Comparison of ENCODE assay signal across 8 mouse cellular contexts in genomic region chr7:16405073-16405455, GRCm38 (mm10). TPM values are rescaled to one million over a fixed set of nuclear protein-coding genes. Genes with fewer than 3 reads are reported as not detected.
DNase-seq lines count a peak whose midpoint lies in the region; ATAC-seq and TF ChIP-seq lines count a peak whose summit lies in the region.

No protein-coding gene starts in this region.

- TF ChIP-seq POLR2A in limb, embryonic 14.5 days (IDR thresholded peaks at IDR 0.05; ENCODE audit: borderline replicate concordance, extremely low read depth, insufficient read depth, insufficient read length), result no peak

- peak overlapping the region; percentile 29 for H3K4me2 ChIP-seq in forebrain, embryonic 15.5 days (replicated peaks)
- H3K4me2 ChIP-seq in limb, embryonic 14.5 days (replicated peaks; ENCODE audit: low read depth, low read length, severe bottlenecking), result peak overlapping the region; percentile 31
- H3K4me2 ChIP-seq in midbrain, embryonic 14.5 days (ENCODE audit: low read length), result peak overlapping the region; percentile 26

- H3K4me1 ChIP-seq in forebrain, embryonic 15.5 days, result peaks cover 32% of the 10 kb centered on the region
- peaks cover 30% of the 10 kb centered on the region for H3K4me1 ChIP-seq in limb, embryonic 14.5 days (ENCODE audit: control insufficient read depth, insufficient read depth, low read length)
- peaks cover 31% of the 10 kb centered on the region for H3K4me1 ChIP-seq in midbrain, embryonic 14.5 days (ENCODE audit: control insufficient read depth, insufficient read depth, low read length)

- H3K9ac ChIP-seq in forebrain, embryonic 15.5 days (replicated peaks), result peak overlapping the region; percentile 16; the same call in 1 of the 2 replicates
- peak overlapping the region; percentile 29; the same call in 1 of the 2 replicates for H3K9ac ChIP-seq in limb, embryonic 14.5 days (ENCODE audit: low read depth, low read length, severe bottlenecking)
- peak overlapping the region; percentile 28; the same call in 1 of the 2 replicates for H3K9ac ChIP-seq in midbrain, embryonic 14.5 days (replicated peaks; ENCODE audit: low read length)

- no peaks in the 10 kb centered on the region for H3K27me3 ChIP-seq in forebrain, embryonic 15.5 days
- H3K27me3 ChIP-seq in limb, embryonic 14.5 days (ENCODE audit: control insufficient read depth, insufficient read depth, low read length), result no peaks in the 10 kb centered on the region
- no peaks in the 10 kb centered on the region for H3K27me3 ChIP-seq in midbrain, embryonic 14.5 days (ENCODE audit: control insufficient read depth, insufficient read depth, low read length)

- H3K36me3 ChIP-seq in forebrain, embryonic 15.5 days, result no peaks in the 10 kb centered on the region
- H3K36me3 ChIP-seq in limb, embryonic 14.5 days (ENCODE audit: control insufficient read depth, insufficient read depth, low read length), result no peaks in the 10 kb centered on the region
- H3K36me3 ChIP-seq in midbrain, embryonic 14.5 days (ENCODE audit: control insufficient read depth, insufficient read depth, low read length), result no peaks in the 10 kb centered on the region

- H3K9me3 ChIP-seq in forebrain, embryonic 15.5 days, result no peaks in the 10 kb centered on the region
- H3K9me3 ChIP-seq in limb, embryonic 14.5 days (ENCODE audit: control insufficient read depth, low read length), result no peaks in the 10 kb centered on the region
- no peaks in the 10 kb centered on the region for H3K9me3 ChIP-seq in midbrain, embryonic 14.5 days (ENCODE audit: control insufficient read depth, low read length)

- no peak for ATAC-seq in forebrain, embryonic 15.5 days (replicated peaks)
- ATAC-seq in hematopoietic stem cell, adult 5-6 weeks (replicated peaks in 1 of 2; ENCODE audit: insufficient read depth in 1 of 2, low FRiP score in 2 of 2, low TSS enrichment in 1 of 2, low read depth in 1 of 2, poor library complexity in 2 of 2, severe bottlenecking in 2 of 2), result peak; percentile 10 to 12; a peak in 2 of 4 replicates
- no peak for ATAC-seq in limb, embryonic 14.5 days (ENCODE audit: low FRiP score, low read depth)
- ATAC-seq in midbrain, embryonic 14.5 days (ENCODE audit: low FRiP score, low TSS enrichment), result no peak

- DNase-seq in 416B (ENCODE audit: low read depth), result peak; percentile 84
- DNase-seq in adrenal gland, adult 8-10 months, result peak; percentile 59
- peak; percentile 81 for DNase-seq in limb, embryonic 14.5 days (ENCODE audit: low spot score)
- no peak for DNase-seq in midbrain, embryonic 14.5 days
- DNase-seq in thymus, postnatal 0 days (ENCODE audit: low spot score), result peak; percentile 60
- DNase-seq in layer of hippocampus, postnatal 10 days (ENCODE audit: low spot score in 2 of 2), result no peak

- WGBS in forebrain, embryonic 15.5 days, result 74% methylated on average over 2 of the region's 2 CpGs
- 46% methylated on average over 2 of the region's 2 CpGs for WGBS in limb, embryonic 14.5 days
- WGBS in midbrain, embryonic 14.5 days, result 77% methylated on average over 2 of the region's 2 CpGs

- H3K27ac ChIP-seq in forebrain, embryonic 15.5 days (replicated peaks), result peak overlapping the region; percentile 46
- peak overlapping the region; percentile 81 for H3K27ac ChIP-seq in limb, embryonic 14.5 days (replicated peaks; ENCODE audit: low read depth, low read length)
- H3K27ac ChIP-seq in midbrain, embryonic 14.5 days (replicated peaks; ENCODE audit: low read depth, low read length), result peak overlapping the region; percentile 27; the same call in 1 of the 2 replicates

- no peak overlapping the region; the same call in 1 of the 2 replicates for H3K4me3 ChIP-seq in forebrain, embryonic 15.5 days
- H3K4me3 ChIP-seq in limb, embryonic 14.5 days (replicated peaks; ENCODE audit: low read length), result no peak overlapping the region; the same call in 1 of the 2 replicates
- H3K4me3 ChIP-seq in midbrain, embryonic 14.5 days (replicated peaks; ENCODE audit: low read depth, low read length), result no peak overlapping the region

RNA-seq across cellular contexts. Expression of gene Zc3h4, which starts 4.4 kb away (rescaled TPM):
- total RNA-seq in adrenal gland, adult 8-10 months (2022), result 10 to 100 TPM; 43.4 to 47.5 (median 46.2) TPM
- 22.3 and 25.2 TPM in 2 replicates for polyA plus RNA-seq in forebrain, embryonic 15.5 days (2015; fragmentation: Nextera tagmentation; extraction: Ambion mirVana)
- 38.8 and 53.3 TPM in 2 replicates for total RNA-seq in hematopoietic stem cell, adult 5-6 weeks (2017)
- polyA plus RNA-seq in limb, embryonic 14.5 days (2012; rRNA removed), result 49.1 and 57.6 TPM in 2 replicates
- 15.7 and 18.9 TPM in 2 replicates for polyA plus RNA-seq in limb, embryonic 14.5 days (2014; fragmentation: Nextera tagmentation; extraction: Ambion mirVana)
- polyA plus RNA-seq in midbrain, embryonic 14.5 days (2014; fragmentation: Nextera tagmentation; extraction: Ambion mirVana), result 17.1 and 19.2 TPM in 2 replicates
- 12.2 and 15.9 TPM in 2 replicates for polyA plus RNA-seq in thymus, postnatal 0 days (2015; fragmentation: Nextera tagmentation; extraction: Ambion mirVana)
- total RNA-seq in layer of hippocampus, postnatal 10 days (2021), result 10 to 100 TPM; 46.4 to 52.8 TPM

RNA-seq across cellular contexts. Expression of gene Sae1, which starts 17.5 kb away (rescaled TPM):
- total RNA-seq in adrenal gland, adult 8-10 months (2022), result 10 to 100 TPM; 64.0 to 78.2 (median 67.5) TPM
- polyA plus RNA-seq in forebrain, embryonic 15.5 days (2015; fragmentation: Nextera tagmentation; extraction: Ambion mirVana), result 290 and 303 TPM in 2 replicates
- total RNA-seq in hematopoietic stem cell, adult 5-6 weeks (2017), result 316 and 403 TPM in 2 replicates
- 143 and 172 TPM in 2 replicates for polyA plus RNA-seq in limb, embryonic 14.5 days (2012; rRNA removed)
- polyA plus RNA-seq in limb, embryonic 14.5 days (2014; fragmentation: Nextera tagmentation; extraction: Ambion mirVana), result 273 and 289 TPM in 2 replicates
- 178 and 240 TPM in 2 replicates for polyA plus RNA-seq in midbrain, embryonic 14.5 days (2014; fragmentation: Nextera tagmentation; extraction: Ambion mirVana)
- polyA plus RNA-seq in thymus, postnatal 0 days (2015; fragmentation: Nextera tagmentation; extraction: Ambion mirVana), result 246 and 259 TPM in 2 replicates
- total RNA-seq in layer of hippocampus, postnatal 10 days (2021), result 100 to 1,000 TPM; 106 to 115 TPM

RNA-seq across cellular contexts. Expression of gene Tmem160, which starts 47.5 kb away (rescaled TPM):
- total RNA-seq in adrenal gland, adult 8-10 months (2022), result 10 to 100 TPM; 55.2 to 93.9 (median 72.1) TPM
- polyA plus RNA-seq in forebrain, embryonic 15.5 days (2015; fragmentation: Nextera tagmentation; extraction: Ambion mirVana), result 63.5 and 70.2 TPM in 2 replicates
- 6.1 and 11.9 TPM in 2 replicates for total RNA-seq in hematopoietic stem cell, adult 5-6 weeks (2017)
- 32.8 and 41.6 TPM in 2 replicates for polyA plus RNA-seq in limb, embryonic 14.5 days (2012; rRNA removed)
- 42.7 and 51.3 TPM in 2 replicates for polyA plus RNA-seq in limb, embryonic 14.5 days (2014; fragmentation: Nextera tagmentation; extraction: Ambion mirVana)
- 59.6 and 84.1 TPM in 2 replicates for polyA plus RNA-seq in midbrain, embryonic 14.5 days (2014; fragmentation: Nextera tagmentation; extraction: Ambion mirVana)
- 148 and 149 TPM in 2 replicates for polyA plus RNA-seq in thymus, postnatal 0 days (2015; fragmentation: Nextera tagmentation; extraction: Ambion mirVana)
- total RNA-seq in layer of hippocampus, postnatal 10 days (2021), result 100 to 1,000 TPM in 1 of 2 experiments, 10 to 100 TPM in 1; 86.4 to 103 TPM

Comparison
In these comparisons a context has a peak if more than half of its experiments do, and no peak if none do; other contexts are left out.
1. DNase-seq: peak in 416B (single experiment), adrenal gland, adult 8-10 months (single experiment), limb, embryonic 14.5 days (single experiment) and thymus, postnatal 0 days (single experiment); none in midbrain, embryonic 14.5 days (single experiment) and layer of hippocampus, postnatal 10 days (0 of 2).
2. ATAC-seq: peak in hematopoietic stem cell, adult 5-6 weeks (2 of 2); none in forebrain, embryonic 15.5 days (single experiment), limb, embryonic 14.5 days (single experiment) and midbrain, embryonic 14.5 days (single experiment).
3. H3K27ac ChIP-seq: peak in every context shown above with its lines; median percentile 81 in limb, embryonic 14.5 days; 46 in forebrain, embryonic 15.5 days; 27 in midbrain, embryonic 14.5 days.
4. Peak in every context shown above with its lines, with median percentiles within 50 percentile points of each other: H3K4me2 ChIP-seq and H3K9ac ChIP-seq.